Mouse (Mus musculus): Measurements from ENCODE around the gene Pkn2.

Gene Pkn2

DNA sequence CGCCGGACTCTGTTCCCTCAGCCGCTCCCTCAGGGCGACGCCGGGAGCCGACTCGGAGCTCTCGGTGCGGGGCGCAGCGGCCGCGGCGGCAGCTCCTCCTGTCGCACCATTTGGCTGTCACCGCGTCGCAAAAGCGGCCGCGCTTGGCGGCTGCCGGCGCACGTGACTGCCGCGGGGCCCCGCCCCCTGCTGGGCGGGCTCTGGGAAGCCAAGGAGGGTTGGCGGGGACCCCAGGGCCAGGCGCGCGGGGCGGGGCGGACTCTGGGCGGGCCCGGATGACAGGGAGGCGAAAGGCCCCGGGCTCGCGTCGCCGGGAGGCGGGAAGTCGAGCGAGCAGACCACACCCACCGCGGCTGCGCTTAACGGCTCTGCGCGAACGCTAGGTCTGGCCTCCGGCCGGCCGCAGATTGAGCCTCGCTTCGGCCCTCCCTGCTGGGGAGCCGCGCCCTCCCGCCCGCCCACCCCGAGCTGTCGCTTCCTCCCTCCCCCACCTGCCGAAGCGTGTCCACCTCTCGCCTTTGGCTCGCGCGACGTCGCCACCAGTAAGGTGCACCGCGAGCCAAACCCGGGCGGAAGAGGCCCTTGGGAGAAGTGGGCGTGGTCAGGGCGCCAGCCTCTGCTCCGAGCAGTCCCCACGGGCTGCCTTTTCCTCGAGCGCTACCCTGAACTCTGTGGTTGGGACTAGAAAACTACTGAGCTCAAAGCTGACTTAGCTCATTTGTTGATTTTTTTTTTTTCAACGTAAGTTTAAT is at the start of gene Pkn2:
Gene Pkn2, minus strand, starts transcription at position 133 of the 752 bp plus-strand sequence.
- peak; percentile 99 to 100 for DNase-seq

GRCm38 (mm10) chr3:142929906-142930305 is 48.1 kb upstream of the Pkn2 start:
- DNase-seq: no peak

- no peak for DNase-seq
These were observed 45.5 kb upstream of the Pkn2 start for GRCm38 (mm10) chr3:142927311-142927710.

GRCm38 (mm10) chr3:142924831-142925348 is 43.1 kb upstream of the Pkn2 start:
- no peak for DNase-seq

DNA sequence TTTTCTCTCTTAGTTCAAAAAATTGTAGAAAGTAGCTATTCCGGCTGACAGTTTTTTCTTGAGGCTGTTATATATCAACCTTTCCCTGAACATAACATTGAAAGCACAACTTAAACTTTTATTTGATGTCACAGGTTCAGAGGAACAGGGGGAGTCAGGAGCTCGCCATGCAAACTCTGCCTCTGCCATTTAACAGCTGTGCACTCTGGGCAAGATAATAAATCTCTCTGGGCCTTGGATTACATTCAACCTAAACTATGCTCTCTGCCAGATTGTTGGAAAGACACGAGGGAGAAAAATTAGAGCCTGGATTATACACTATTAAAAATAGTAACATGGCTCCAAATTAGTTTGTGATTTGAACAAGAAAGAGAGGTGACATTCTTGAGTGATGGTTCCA is 37.3 kb upstream of the Pkn2 start:
- DNase-seq: no peak

DNA sequence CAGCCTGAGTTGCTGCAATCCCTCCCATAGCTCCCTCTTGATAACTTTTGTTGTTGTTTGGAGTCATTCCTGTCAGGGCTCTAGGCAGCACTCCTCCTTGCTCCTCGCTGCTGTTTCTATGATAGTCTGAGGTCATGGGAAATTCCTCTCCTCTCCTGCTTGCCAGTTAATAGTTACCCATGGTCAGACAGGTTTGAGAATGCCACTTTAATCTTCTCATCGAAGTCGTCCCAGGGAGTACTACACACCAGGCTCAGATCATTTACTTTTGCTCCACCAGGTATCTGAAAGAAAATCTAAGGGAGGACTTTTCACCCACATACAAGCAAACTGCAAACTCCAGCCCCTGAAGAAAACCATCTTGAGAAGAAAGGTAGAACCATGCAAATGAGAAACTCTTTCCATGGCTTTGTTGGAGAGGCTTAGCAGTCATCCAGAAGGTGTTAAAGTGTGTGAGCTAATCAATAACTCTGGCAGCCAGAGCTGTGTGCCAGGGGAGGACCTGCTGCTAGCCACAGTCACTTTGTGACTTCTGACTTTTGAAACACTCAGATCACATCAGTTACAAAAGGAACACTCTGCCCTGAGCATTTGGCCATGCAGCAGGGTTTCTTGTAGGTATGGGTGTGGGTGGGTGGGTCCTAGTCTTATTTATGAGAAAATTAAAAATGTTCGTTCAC is 36.1 kb upstream of the Pkn2 start:
- peak; percentile 51 to 79 for DNase-seq

DNA sequence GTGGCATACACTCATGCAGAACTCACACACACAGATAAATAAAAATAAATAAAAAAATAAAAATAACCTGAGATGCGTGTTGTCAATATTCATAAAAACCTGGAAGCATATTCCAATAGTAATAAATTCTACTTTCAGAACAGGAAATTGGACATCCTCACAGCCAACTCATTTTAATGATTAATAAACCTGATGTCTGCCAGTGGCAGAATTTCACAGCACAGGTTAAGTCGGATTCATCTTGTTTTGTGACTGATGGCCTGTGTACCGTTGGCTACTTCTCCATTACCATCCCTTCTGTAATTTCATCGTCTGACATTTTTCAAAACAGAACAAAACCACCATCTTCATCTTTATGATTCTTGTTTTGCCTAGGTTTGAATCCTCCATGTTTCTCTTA is 35.4 kb upstream of the Pkn2 start:
- no peak for DNase-seq

- no peak for DNase-seq
These were observed 31.5 kb upstream of the Pkn2 start for GRCm38 (mm10) chr3:142913295-142913694.

- DNase-seq: no peak
These were observed 17.9 kb upstream of the Pkn2 start for GRCm38 (mm10) chr3:142899683-142900082.

GRCm38 (mm10) chr3:142898949-142899396 is 17.2 kb upstream of the Pkn2 start:
- peak in 1 of 2 experiments; percentile 14 for DNase-seq

- DNase-seq: no peak
These were observed 8.6 kb upstream of the Pkn2 start for GRCm38 (mm10) chr3:142890442-142890841.

GRCm38 (mm10) chr3:142886963-142887362 is 5.2 kb upstream of the Pkn2 start:
- no peak for DNase-seq

DNA sequence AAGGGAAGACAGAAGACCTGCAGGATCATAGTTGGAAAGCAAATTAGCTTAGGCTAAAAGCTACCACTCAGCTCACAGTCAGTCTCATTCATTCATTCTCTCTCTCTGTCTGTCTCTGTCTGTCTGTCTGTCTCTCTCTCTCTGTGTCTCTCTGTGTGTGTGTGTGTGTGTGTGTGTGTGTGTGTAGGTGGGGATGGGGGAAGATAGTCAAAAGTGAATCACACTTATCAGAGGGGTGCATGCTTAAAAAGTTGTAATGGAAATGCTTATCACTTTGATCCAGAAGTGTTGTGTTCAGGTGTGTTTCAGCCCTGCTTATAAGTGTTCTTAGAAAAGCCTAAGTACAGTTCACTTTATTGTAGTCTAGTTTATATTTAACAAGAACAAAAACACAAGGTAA is 2.8 kb upstream of the Pkn2 start:
- DNase-seq: no peak

GRCm38 (mm10) chr3:142881589-142881871 is 274 bp downstream of the Pkn2 start:
- no peak for DNase-seq

DNA sequence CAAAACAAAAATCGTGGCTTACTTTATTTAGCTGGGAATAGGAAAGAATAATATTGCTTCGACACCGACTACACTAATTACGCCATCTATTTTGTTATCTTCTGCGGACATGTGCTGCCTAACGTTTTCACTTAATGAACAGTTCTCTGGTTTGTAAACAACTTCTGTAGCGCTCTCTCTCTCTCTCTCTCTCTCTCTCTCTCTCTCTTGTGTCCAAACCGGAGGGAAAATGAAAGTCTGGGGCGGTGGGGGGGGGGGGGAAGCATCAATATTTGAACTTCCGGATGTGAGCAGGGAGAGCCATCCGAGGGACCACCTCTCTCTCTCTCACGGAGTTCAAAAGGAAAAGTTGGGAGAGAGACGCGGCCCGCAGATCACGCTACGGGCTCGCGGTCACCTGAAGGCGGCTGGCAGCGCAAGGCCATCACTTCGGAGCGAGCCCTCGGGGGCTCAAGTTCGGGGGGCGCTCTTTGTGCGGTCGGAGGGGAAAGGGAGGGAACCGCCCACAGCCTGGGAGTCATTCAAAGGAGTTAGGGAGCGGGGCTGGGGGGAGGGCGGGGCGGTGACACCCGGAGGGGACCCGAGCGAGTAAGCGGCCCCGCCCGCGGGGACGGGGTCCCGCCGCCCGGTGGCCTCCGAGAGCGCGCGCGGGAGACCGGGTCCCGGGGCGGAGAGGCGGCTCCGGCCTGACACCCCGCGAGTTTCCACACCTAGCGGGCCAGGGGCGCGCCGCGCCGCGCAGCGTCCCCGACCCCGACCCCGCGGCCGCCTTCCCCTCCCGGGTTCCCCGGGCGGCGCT is 815 bp downstream of the Pkn2 start:
- DNase-seq: peak; percentile 8 to 52

- DNase-seq: no peak
These were observed 18.6 kb downstream of the Pkn2 start for GRCm38 (mm10) chr3:142863236-142863635.

DNA sequence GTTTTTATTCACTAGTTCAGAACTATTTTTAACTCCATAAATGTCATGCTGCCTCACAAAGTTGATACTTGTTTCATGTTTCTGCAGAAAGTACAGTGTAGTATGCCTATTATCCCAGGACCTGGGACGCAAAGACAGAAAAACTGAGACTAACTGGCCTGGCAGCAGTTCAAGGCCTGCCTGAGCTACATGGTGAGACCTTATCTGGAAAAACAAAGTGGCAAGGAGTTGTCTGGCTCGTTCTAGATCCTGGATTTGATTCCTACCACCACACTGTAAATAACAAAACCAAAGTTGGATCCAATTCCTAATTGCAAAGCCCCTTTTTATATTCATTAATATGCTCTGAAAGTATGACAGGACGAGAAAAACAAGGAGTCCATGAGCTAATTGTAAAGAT is 25.0 kb downstream of the Pkn2 start:
- peak in 1 of 2 experiments; percentile 32 for DNase-seq

DNA sequence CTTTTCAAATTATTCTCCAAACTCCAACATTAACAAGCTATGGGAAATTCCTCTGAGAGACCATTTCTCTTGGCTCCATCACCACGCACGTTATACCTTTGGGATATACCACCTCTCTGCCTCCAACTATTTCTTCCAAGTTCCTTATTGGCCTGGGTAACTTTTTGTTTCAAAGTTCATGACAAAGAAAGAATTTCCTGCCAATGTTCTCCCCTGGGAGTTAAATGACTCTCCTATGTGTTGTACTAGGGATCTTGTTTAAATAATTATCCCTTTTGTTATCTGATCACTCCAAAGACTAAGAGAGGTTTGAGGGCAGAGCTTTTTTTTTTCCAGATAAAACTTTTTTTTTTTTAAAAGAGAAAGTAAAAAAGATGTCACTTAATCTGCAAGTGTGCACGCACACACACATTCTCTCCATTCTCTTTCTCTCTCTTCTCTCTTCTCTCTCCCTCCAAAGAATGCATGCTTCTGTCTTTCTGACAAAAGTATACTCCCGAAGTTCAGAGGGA is 25.8 kb downstream of the Pkn2 start:
- peak in 1 of 2 experiments; percentile 23 for DNase-seq

DNA sequence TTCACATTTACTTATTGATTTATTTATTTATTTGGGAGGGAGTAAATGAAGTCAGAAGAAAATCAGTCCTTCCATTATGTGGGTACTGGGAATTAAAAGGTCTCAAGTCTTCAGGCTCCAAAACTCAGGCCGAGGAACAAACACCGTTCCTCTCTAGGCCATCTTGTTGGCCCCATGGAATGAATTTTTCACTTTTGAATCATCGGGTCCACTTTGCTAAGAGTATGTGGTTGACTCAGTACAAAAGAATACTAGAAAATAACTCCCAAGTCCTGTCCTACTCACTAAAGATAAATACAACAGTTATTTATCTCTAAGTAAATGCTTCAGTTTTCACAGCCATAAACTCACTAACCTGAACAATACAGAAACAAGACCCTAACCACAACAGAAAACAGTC is 28.9 kb downstream of the Pkn2 start:
- DNase-seq: no peak

GRCm38 (mm10) chr3:142851631-142852030 is 30.2 kb downstream of the Pkn2 start:
- peak in 1 of 2 experiments; percentile 10 for DNase-seq

DNA sequence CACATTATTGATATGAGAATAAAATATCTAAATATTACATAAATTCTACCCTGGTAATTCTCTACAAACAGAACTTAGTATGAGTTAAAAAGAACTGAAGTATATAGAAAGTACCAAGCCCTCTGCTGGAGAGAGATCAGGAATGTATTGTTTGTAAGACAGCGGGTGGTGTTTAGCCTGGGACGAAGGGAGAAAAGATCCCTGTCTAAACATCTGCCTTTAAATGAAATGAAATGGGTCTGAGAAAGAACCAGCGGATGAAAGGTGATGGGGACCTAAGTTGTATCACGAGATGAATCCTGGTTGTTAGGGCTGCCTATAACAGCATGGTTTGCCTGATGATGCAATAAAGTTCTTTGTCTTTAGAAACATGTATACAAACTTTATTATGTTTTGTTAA is 41.8 kb downstream of the Pkn2 start:
- no peak for DNase-seq

DNA sequence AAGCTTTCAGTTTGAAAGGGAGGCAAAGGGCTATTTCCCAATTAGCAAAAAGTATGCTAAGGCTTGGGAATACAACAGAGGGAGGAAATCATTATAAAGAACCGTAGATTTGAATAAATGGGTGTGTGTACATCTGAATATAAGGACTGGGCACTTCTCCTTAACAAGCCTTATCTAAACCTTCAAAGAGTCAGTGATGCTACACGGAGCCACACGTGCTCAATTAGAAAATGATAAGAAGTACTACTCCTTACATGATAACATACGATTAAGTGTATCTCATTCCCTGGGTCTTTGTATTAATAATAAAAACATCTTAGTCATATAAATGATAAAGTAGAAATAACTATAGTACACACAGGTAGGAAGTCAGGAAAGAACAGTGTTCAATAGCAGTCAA is 47.0 kb downstream of the Pkn2 start:
- no peak for DNase-seq

GRCm38 (mm10) chr3:142834024-142834423 is 47.8 kb downstream of the Pkn2 start:
- no peak for DNase-seq
